Mouse (Mus musculus): Measurements from ENCODE around the gene Lca5.

DNA sequence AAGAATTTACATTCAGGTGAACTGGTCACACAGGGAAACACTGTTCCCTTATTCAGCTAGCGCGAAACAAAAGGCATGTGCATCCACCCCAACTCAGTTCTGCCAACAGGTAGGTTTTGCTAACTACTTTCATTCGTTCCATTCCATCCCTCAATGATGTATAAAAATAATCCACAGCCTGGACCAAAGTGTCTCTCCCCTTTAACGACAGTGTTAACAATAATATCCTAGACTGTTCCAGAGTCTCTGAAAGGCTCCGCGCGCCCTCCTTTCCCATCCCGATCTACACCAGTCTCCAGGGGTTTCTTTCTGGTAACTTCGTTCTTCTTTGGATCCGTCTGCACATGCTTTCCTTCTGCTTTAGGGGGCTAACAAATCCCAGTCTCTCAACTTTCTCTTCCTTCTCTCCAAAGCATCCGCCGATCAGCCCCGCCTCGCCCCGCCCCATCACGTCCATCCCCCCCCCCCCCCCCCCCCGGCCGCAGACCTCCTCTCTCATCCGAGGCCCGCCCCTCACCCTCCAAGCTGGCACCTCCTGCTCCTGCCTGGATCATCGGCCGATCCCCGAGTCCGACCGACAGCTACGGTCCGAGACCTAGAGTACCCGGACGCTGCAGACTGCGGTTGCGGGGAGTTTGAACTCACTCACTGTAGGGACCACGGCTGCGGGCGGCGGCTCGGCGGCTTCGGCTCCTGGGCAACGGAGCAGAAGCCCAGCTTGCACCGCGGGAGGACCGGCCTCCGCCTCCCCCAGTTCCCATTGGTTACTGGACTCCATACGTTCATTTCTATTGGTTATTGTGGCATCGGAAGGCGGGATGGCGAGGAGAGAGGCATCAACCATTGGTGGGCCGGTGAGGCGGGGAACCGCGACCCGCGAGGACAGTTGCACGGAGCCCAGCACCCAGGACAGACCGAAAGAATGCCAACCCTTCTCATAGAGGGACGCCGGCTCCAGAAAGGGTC lies at the start of gene Lca5:
- TF ChIP-seq CTCF (IDR thresholded peaks at IDR 0.05; ENCODE audit: extremely low read depth, insufficient read depth, insufficient read length, insufficient replicate concordance) (no peak), POLR2A (IDR thresholded peaks at IDR 0.05; ENCODE audit: low read depth, low read length) (no peak)
